Mouse (Mus musculus): ENCODE measurements around the gene Gm21974.
"Not testable (repeated sequence)": the region's sequence is repeated elsewhere in the genome, so short reads cannot be mapped to it uniquely, and the experiment has no call there.

Gm21974 gene

DNA sequence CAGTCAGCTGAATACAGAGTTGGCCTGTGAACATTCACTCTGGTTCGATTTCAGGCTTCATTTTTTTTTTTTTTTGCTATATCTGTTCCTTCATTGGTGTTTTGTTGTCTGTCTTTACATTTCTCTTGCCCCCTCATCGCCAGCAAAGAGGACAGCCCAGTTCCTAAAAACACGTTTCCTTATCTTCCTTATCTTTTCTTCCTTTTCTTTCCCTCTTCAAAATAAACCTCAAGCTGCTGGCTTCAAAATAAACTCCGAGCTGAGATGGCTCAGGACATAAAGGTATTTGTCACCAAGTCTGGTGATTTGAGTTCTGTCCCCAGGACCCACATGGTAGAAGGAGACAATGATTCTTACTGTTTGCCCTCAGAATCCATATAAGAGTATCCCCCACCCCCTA lies 17.7 kb upstream of the Gm21974 start:
- DNase-seq, result no peak

DNA sequence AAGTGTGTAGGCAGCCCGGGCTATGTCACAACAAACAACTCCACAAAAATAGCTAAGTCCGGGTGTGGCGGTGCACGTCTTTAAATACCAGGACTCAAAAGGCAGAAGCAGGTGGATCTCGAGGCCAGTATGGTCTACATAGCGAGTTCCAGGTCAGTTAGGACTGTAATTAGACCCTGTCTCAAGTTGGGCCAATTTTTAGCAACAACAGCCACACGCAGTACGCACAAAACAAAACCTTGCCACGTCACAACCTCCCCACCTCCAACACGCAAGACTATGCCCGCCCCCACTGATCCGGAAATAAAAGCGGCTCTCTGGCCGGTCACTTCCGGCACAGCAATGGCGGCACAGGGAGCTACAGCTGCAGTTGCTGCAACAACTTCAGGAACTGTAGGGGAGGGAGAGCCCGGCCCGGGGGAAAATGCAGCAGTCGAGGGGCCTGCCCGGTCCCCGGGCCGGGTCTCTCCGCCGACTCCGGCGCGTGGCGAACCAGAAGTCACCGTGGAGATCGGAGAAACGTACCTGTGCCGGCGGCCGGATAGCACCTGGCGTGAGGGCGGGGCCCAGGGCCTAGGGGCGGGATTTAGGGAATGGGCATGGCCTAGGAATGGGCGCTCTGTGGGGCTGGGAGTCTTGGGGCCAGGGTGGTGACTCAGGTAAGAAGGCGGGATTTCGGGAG lies 17.1 kb upstream of the Gm21974 start, which contains the start of gene Kat8:
Gene Kat8, plus strand, starts transcription at position 327 of the 682 bp plus-strand sequence.
- DNase-seq, result peak; percentile 89 to 91

DNA sequence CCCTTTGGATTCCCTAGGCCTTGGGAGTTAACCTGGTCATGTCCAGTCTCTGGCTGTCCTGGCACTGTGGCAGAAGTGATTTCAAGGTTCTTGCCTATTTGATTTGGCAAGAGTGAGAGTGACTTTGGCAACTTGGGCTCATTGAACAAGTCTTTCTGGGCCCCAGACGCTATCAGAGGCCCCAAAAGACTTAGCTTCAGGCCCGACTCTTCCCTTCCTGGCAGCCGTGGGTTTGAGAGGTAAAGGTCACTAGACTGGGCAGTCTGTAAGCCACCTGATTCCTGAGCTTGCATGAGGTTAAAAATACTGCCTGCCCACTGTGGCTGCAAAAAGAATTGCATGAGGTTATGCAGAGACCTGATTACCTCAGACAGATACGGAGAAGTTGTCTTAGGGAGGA lies 13.4 kb upstream of the Gm21974 start:
- DNase-seq, result no peak

DNA sequence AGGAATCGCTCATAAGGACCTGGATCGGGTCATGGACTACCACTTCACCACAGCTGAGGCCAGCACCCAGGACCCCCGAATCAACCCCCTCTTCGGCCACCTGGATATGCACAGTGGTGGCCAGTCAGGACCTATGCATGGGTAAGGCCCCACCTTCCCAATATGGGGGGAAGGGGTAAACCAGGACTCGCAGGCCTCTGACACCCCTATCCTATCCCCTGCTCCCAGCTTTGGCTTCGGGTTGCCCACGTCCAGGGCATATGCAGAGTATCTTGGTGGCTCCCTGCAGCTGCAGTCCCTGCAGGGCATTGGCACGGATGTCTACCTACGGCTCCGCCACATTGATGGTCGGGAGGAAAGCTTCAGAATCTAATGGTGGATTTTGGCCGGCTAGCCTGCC lies 12.7 kb upstream of the Gm21974 start:
- DNase-seq, result no peak

DNA sequence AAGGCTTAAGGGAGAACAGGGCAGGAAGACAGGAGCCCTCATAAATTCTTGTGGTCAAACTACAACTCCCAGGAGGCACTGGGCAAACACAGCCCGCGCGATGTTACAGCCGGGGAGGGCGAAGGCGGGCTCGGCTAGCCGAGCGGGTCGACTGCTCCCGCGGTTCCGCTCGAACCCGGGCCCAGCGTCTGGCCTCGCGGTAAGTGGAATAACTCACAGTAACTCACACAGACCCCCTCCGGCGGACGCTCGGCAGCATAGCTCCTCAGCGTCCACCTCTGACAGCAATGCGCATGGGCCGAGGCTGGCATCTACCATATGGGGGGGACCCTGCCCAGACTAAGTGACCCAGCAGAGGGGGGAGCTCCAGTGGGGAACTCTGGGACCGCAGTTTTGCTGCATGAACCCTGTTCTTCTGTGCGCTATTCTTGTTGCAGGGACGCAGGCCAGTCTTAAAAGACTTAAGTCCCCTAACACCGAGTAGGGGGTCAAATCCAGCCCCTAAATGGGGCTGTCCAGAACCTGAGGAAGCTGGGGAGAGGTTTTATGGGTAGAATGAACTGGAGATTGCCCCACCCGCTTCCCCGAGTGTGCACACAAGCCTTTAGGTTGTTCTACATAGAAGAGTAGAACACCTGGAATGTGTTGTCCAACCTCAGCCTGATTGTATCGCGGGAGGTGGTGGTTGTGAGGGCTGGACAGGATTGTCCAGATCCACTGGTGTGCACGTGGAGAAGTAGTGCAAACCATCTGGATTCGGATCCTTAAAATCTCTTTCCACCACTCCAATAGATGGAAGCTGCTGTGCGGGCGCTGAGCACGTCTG lies 8.9 kb upstream of the Gm21974 start, which contains the start of gene Bckdk:
Gene Bckdk, plus strand, starts transcription at position 112 of the 826 bp plus-strand sequence.
- DNase-seq, result peak; percentile 70 to 71

DNA sequence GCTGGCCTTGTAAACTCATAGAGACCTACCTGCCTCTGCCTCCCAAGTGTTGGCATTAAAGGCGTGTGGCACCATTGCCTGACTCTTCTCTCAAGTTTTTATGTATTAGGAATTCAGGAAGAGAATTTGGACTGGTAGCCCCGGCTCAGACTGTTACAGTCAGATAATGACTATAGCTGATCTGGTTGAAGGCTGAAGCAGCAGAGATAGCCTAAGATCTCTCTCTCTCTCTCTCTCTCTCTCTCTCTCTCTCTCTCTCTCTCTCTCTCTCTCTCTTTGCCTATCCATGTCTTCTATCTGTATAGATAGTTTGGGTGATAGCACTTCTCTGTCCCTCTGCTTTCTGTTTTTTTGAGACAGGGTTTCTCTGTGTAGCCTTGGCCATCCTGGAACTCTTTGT lies 6.5 kb upstream of the Gm21974 start:
- no peak for DNase-seq

DNA sequence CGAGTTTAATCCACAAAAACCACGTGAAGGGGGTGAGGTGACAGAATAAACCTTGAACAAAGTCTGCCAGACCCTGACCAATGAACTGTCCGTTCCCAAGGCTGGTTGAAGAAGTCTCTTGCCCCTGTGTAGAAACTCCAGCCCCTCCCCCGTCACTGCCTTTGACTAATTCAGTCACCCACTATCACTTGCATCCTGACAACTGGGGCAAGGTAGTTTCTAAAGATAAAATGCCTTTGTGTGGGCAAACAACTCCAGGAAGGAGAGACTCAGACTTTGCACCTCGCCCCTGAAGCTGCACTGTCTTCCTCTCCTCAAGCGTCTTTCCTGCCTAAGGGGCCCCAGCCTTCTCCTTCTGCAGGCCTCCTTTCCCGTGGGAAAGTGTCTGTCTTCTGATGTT lies 4.7 kb upstream of the Gm21974 start:
- no peak for DNase-seq

DNA sequence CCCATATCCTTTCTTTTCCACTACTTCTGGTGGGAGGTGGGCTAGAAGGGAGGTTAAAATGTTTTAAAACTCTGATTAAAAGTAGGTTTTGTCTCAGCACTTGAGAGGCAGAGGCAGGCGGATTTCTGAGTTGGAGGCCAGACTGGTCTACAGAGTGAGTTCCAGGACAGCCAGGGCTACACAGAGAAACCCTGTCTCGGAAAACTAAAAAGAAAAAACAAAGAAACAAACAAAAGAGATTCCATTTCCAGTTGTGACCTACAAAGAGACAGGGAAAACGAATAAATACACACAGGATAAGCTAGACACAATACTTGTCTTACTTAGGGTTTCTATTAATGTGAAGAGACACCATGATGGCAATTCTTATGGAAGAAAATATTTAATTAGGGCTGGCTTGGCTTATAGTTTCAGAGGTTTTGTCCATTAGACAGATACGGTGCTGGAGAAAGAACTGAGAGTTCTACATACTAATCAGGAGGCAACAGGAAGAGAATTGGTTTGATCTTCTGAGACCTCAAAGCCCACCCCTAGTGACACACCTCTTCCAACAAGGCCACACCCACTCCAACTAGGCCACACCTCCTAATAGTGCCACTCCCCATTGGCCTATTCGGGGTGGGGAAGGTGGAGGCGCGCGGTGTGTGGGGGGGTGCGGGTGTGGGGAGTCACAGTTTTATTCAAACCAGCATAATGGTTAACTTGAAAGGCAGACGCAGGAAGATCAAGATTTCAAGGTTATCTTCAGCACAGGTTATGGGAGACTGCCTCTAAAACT lies 3.1 kb upstream of the Gm21974 start:
- peak; percentile 22 to 31 for DNase-seq

DNA sequence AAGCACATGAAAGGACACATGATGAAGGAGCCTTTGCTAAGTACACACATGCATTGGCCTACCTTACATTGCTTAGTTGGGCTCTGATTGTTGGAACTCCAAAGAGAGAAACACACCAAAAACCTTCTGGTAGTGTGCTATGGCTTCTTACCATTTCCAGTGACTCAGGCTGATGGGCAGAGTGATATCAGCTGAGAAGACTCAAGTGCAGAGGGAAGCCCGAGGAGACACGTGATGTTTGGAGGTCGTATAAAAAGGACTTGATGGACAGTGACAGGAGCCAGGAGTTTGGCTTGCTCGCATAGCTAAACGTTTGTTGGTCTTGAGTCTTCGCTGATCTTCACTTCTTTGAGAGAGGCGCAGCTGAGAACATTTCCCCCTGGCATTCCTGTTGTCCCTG lies 2.3 kb upstream of the Gm21974 start:
- no peak for DNase-seq

DNA sequence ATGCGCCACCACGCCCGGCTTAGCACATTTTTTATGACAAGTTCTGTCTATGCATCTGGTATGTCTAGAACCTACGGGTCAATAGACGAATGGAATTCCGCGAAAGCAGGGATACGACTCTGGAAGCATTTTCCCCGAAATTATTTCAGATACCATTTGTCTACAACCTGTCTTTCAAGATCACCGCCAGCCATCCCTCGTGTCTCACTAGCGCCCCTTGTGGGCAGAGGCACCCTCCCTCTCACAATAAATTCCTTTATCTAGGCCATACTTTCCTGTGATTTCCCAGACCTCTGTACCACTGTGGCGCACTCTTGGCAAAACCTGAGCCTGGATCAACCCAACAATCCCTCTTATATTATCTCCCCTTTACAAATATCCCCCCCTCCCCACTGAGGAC lies 1.1 kb upstream of the Gm21974 start:
- peak; percentile 83 to 87 for DNase-seq

DNA sequence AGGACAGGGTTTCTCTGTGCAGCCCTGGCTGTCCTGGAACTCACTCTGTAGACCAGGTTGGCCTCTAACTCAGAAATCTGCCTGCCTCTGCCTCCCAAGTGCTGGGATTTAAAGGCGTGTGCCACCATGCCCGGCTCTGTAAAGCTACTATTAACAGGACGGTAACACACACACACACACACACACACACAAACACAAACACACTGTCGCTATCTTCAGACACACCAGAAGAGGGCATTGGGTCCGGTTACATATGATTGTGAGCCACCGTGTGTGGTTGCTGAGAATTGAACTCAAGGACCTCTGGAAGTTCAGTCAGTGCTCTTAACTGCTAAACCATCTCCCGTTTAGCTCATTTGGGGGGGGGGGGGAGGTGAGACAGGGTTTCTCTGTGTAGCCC lies 637 bp upstream of the Gm21974 start:
- DNase-seq, result not testable (repeated sequence)

DNA sequence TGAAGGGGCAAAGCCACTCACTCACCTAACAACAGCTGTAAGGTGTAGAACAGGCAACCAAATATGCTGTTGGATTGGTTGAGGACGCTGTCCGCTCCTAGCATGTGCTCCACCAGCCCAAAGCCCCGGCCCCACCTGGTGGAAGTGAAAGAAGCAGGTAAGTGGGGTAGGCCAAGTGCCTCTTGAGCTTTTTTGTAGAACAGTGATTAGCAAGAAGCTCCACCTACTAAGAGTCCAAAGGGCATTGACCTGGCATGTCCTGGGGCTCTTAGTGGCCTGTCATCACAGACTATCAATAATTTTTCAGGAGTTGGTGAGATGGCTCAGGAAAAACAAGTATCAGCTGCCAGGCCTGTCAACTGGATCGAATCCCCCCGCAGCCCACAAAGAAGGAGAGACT lies 774 bp downstream of the Gm21974 start:
- DNase-seq, result no peak

DNA sequence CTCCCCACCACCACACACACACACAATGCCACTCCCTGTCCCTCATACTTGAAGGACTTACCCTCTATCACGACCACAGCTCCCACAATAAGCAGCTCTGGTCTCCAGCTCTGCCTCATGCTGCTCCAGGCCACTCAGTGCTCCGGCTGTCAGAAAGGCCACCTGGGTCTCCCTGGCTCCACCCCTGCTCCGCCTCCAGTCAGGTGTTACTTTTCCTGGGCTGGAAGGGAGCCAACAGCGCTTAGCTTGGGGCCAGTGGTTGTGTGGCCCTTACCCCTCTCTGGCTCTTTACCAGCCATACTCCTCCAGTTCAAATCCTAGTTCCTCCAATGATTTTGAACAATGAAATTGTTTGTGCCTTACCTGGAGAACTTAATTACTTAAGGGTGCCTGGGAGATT lies 4.5 kb downstream of the Gm21974 start, which contains the start of gene Prss53:
Gene Prss53, minus strand, starts transcription at position 173 of the 400 bp plus-strand sequence.
- no peak for DNase-seq

DNA sequence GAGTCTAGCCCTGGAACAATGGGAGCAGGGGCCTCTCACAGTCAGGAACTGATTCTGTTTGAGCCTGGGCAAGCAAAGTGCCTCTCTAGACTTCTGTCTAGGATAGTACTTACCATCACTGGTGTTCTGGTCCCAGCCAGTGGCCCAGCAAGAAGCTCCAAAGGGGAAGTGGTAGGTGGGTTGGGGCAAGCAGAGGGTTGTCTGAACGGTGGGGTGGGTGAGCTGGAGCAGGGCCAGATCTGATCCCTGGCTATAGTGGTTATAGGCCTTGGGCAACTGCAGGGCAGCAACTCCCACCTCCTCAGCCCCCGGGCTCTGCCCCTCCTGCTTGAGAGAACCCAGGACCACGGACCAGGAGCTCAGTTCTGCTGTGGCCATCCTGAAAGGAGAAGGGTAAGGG lies 6.4 kb downstream of the Gm21974 start:
- no peak for DNase-seq

DNA sequence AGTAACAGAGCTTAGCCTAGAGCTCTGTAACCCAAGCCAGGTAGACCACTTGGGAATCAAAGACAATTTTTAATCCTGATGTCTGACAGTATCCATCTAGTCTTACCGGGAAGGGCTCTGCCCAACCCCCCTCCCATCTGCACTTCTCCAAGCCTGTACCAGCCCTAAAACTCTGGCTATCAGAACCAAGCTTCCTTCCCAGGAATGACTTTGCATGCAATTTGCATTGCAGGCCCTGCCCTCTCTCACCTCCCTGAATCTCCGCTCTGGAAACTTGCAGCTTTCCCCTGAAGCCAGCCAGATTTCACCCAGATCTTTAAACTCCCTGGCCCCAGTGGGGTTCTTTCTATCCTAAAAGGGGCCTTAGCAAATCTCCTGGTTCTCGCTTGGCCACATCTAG lies 7.5 kb downstream of the Gm21974 start:
- DNase-seq, result no peak

DNA sequence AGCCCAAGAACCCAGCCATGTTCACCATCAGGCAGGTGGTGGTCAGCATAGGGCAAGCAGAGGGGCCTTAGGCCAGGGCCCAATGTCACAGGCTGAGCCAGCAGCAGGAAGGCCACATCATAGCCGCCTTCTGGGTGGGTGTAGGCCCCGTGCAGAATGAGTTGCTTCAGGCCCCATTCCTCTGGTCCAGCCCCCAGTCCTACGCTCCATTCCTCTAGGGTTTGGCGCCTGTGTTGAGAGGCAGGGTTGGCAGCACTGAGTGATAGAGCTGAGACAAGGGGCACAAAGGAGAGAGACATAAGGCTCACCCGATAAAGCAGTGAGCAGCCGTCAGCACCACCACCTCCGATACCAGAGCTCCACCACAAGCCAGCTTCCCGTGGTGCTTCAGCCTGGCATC lies 8.1 kb downstream of the Gm21974 start:
- no peak for DNase-seq

DNA sequence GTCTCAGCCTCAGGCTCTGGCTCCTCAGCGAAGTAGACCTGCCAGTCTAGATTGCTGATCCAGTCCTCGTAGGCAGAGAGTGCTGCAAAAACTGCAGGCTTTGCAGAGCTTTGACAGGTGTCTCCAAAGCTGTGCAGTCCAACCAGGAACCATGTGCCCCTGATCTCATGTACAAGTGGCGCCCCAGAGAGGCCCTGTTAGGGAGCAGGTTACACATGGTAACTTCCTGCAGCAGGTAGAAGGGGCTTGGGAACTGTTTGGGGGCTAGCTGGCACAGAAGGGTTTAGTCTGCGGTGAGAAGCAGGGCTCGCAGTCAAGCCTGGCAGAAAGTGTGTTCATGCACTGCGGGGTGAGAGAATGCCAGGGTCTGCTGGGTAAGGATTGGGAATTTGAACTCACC lies 8.7 kb downstream of the Gm21974 start:
- DNase-seq, result no peak

DNA sequence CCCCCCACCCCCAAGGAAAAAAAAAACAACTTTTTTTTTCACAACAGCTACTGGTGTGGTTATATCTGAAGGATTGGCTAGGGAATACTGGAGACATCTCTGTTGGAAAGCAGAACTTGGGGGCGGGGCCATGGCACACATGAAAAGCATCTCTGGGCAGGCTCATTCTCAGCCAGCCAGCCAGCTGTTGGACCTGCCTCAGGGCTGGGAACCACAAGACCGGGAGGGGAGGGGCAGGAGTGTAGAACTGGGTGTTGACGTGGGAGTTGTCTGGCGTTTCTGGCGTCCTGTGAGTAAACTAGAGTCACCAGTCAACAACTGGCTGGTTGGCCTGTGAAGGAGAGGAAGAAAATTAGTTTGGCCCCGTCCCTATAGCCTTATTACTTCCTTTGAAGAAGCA lies 9.3 kb downstream of the Gm21974 start:
- no peak for DNase-seq

DNA sequence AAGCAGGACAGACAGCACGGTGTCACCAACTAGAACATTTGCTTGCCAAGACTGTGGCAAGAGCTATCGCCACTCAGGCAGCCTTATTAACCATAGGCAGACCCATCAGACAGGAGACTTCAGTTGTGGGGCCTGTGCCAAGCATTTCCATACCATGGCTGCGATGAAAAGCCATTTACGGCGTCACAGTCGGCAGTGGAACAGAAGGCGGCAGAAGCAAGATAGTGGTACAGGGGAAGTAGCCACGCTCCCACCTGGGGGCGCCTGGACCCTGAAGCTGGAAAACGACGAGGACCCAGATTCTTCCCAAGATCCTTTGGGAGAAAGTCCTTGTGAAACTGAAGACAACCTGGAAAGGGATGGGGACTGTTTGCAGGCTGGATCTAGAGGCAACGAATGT lies 14.8 kb downstream of the Gm21974 start:
- no peak for DNase-seq

DNA sequence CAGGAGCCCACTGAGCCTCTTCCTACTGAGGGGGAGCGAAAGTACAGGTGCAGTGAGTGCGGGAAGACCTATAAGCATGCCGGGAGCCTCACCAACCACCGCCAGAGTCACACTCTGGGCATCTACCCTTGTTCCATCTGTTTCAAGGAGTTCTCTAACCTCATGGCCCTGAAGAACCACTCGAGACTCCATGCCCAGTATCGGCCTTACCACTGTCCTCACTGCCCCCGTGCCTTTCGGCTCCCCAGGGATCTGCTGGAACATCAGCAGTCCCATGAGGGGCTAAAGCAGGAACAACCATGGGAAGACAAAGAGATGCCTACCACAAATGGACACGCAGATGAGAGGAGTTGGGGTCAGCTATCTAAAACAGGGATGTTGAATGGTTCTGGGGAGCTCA lies 16.0 kb downstream of the Gm21974 start:
- no peak for DNase-seq

DNA sequence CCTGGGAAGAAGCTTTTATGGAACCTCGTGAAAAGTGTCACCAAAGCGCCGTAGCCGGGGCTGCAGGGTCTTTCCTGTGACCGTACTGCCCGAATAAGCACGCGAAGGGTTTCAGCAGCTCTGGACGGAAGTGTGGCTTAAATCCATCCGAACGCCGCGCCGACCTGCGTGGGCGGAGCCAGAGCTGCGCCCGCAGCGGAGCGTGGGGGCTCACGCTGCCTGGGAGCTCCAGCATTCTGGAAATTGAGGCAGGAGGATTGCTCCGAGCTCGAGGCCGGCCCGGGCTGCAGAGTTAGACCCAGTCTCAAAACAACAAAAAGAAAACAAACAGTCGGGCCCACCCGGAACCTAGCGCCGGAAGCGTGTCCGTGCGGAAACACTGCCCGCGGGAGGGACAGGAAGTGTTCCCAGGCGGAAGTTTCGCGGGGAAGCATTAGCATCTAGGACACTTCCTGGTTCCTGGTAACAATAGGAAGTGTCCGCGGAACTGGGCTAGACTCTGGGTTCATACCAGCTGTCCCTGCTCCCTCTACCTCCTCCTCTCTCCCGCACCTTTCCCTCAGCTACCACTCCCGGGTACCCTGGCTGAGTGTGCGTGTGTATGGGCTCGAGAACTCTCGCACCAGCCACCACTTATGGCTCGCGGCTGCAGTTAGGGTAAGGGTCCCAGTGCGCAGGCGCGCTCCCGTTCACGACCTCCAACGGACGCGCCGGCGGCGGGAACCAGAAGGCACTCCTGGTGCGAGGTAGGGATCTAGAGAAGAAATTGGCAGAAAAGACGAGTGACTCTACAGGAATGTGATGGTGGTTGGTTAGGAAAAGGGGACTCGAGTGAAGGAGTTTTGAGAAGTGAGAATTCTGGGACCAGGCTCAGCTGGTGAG lies 18.5 kb downstream of the Gm21974 start, which contains the start of gene Zfp668:
Gene Zfp668, minus strand, starts transcription at position 362 of the 882 bp plus-strand sequence.
- peak; percentile 92 for DNase-seq

DNA sequence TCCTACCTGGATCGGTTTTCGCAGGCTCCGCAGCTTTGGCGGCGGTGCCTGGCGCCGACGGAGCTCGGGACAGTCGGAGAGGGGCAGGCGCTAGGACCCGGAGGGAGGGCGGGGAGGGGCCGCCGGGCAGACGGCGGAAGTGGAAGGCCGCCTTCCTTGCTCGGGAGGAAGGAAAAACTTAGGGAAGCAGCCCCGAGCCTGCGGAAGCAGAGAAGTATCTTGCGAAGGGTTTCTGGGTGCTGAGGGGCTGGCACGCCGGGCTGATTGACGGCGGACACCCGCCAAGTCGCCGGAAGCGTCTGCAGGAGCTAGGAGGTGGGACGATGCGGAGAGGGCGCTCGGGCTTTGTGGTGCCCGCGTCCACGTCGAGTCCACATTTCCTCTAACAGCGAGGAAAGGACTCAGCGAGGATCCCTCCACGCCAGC lies 19.2 kb downstream of the Gm21974 start, which contains the start of gene Zfp646:
Gene Zfp646, plus strand, starts transcription at position 181 of the 426 bp plus-strand sequence.
- DNase-seq, result peak; percentile 73 to 80
